ENCODE assay signal across 8 mouse cellular contexts in genomic region chr5:43781977-43782930, GRCm38 (mm10). TPM values are rescaled to one million over a fixed set of nuclear protein-coding genes. Genes with fewer than 3 reads are reported as not detected.
DNase-seq lines count a peak whose midpoint lies in the region; ATAC-seq and TF ChIP-seq lines count a peak whose summit lies in the region.

No protein-coding gene starts in this region.

- H3K4me2 ChIP-seq in embryonic facial prominence, embryonic 11.5 days (ENCODE audit: low read depth, low read length): peak overlapping the region; percentile 79
- peak overlapping the region; percentile 89 for H3K4me2 ChIP-seq in limb, embryonic 14.5 days (replicated peaks; ENCODE audit: low read depth, low read length, severe bottlenecking)
- peak overlapping the region; percentile 92 for H3K4me2 ChIP-seq in midbrain, embryonic 16.5 days (ENCODE audit: low read length)

- no peaks in the 10 kb centered on the region for H3K4me1 ChIP-seq in embryonic facial prominence, embryonic 11.5 days (ENCODE audit: control insufficient read depth, insufficient read depth, low read length)
- peaks cover 7% of the 10 kb centered on the region for H3K4me1 ChIP-seq in kidney, adult 2 months (ENCODE audit: control insufficient read depth, insufficient read depth, low read length)
- peaks cover 8% of the 10 kb centered on the region for H3K4me1 ChIP-seq in limb, embryonic 14.5 days (ENCODE audit: control insufficient read depth, insufficient read depth, low read length)
- peaks cover 25% of the 10 kb centered on the region for H3K4me1 ChIP-seq in midbrain, embryonic 16.5 days (ENCODE audit: control insufficient read depth, insufficient read depth, low read length)

- H3K27ac ChIP-seq in embryonic facial prominence, embryonic 11.5 days (replicated peaks; ENCODE audit: low read depth, low read length): peak overlapping the region; percentile 93
- H3K27ac ChIP-seq in kidney, adult 2 months (ENCODE audit: insufficient read depth, low read depth, low read length): peak overlapping the region; percentile 93
- peak overlapping the region; percentile 96 for H3K27ac ChIP-seq in limb, embryonic 14.5 days (replicated peaks; ENCODE audit: low read depth, low read length)
- peak overlapping the region; percentile 99 for H3K27ac ChIP-seq in midbrain, embryonic 16.5 days (ENCODE audit: low read length)

- H3K4me3 ChIP-seq in embryonic facial prominence, embryonic 11.5 days (ENCODE audit: low read depth, low read length): peak overlapping the region; percentile 91
- H3K4me3 ChIP-seq in kidney, adult 2 months (ENCODE audit: insufficient read depth, low read depth, low read length): peak overlapping the region; percentile 99
- H3K4me3 ChIP-seq in limb, embryonic 14.5 days (replicated peaks; ENCODE audit: low read length): peak overlapping the region; percentile 83
- peak overlapping the region; percentile 92 for H3K4me3 ChIP-seq in midbrain, embryonic 16.5 days (ENCODE audit: low read depth, low read length)

- H3K36me3 ChIP-seq in embryonic facial prominence, embryonic 11.5 days (replicated peaks; ENCODE audit: control insufficient read depth, insufficient read depth, low read depth, low read length): no peaks in the 10 kb centered on the region
- no peaks in the 10 kb centered on the region for H3K36me3 ChIP-seq in kidney, adult 2 months (ENCODE audit: control insufficient read depth, insufficient read depth, low read length)
- peaks cover 2% of the 10 kb centered on the region; the same call in 1 of the 2 replicates for H3K36me3 ChIP-seq in limb, embryonic 14.5 days (ENCODE audit: control insufficient read depth, insufficient read depth, low read length)
- H3K36me3 ChIP-seq in midbrain, embryonic 16.5 days (ENCODE audit: control insufficient read depth, insufficient read depth, low read length): no peaks in the 10 kb centered on the region

- WGBS in embryonic facial prominence, embryonic 11.5 days: 3% methylated on average over 73 of the region's 82 CpGs
- WGBS in kidney, adult 2 months: 2% methylated on average over 80 of the region's 82 CpGs
- 8% methylated on average over 24 of the region's 82 CpGs for WGBS in limb, embryonic 14.5 days
- 3% methylated on average over 71 of the region's 82 CpGs for WGBS in midbrain, embryonic 16.5 days

- no peaks in the 10 kb centered on the region for H3K9me3 ChIP-seq in embryonic facial prominence, embryonic 11.5 days (replicated peaks; ENCODE audit: control insufficient read depth, low read length)
- no peaks in the 10 kb centered on the region for H3K9me3 ChIP-seq in limb, embryonic 14.5 days (ENCODE audit: control insufficient read depth, low read length)
- H3K9me3 ChIP-seq in midbrain, embryonic 16.5 days (replicated peaks; ENCODE audit: control insufficient read depth, low read length, poor library complexity, severe bottlenecking): no peaks in the 10 kb centered on the region

- H3K9ac ChIP-seq in embryonic facial prominence, embryonic 11.5 days (replicated peaks; ENCODE audit: low read length): peak overlapping the region; percentile 97
- H3K9ac ChIP-seq in limb, embryonic 14.5 days (ENCODE audit: low read depth, low read length, severe bottlenecking): peak overlapping the region; percentile 94
- peak overlapping the region; percentile 95 for H3K9ac ChIP-seq in midbrain, embryonic 16.5 days (ENCODE audit: low read depth, low read length)

- DNase-seq in 3134 (ENCODE audit: extremely low read depth, insufficient read length, low spot score): peak; percentile 83
- peak; percentile 80 for DNase-seq in adrenal gland, postnatal 25 days
- peak; percentile 90 for DNase-seq in embryonic facial prominence, embryonic 11.5 days (ENCODE audit: low spot score)
- peak; percentile 83 for DNase-seq in heart, adult 18-20 months
- DNase-seq in kidney, adult 2 months: peak; percentile 85
- peak; percentile 83 for DNase-seq in limb, embryonic 14.5 days (ENCODE audit: low spot score)
- peak; percentile 75 to 83 for DNase-seq in spleen, postnatal 10 days (ENCODE audit: low spot score in 2 of 2)

- no peaks in the 10 kb centered on the region for H3K27me3 ChIP-seq in embryonic facial prominence, embryonic 11.5 days (ENCODE audit: control insufficient read depth, insufficient read depth, low read length)
- no peaks in the 10 kb centered on the region for H3K27me3 ChIP-seq in kidney, adult 2 months (replicated peaks; ENCODE audit: control insufficient read depth, insufficient read depth, low read length)
- H3K27me3 ChIP-seq in limb, embryonic 14.5 days (ENCODE audit: control insufficient read depth, insufficient read depth, low read length): no peaks in the 10 kb centered on the region
- no peaks in the 10 kb centered on the region for H3K27me3 ChIP-seq in midbrain, embryonic 16.5 days (ENCODE audit: control insufficient read depth, insufficient read depth, low read depth, low read length)

- no peak for TF ChIP-seq CTCF in kidney, adult 2 months (conservative IDR thresholded peaks at IDR 0.05; ENCODE audit: insufficient read depth, insufficient read length, low read depth, low read length)

- peak; percentile 27 for TF ChIP-seq POLR2A in kidney, adult 2 months (IDR thresholded peaks at IDR 0.05; ENCODE audit: low read depth, low read length)
- peak; percentile 57; the same call in 1 of the 2 replicates for TF ChIP-seq POLR2A in limb, embryonic 14.5 days (IDR thresholded peaks at IDR 0.05; ENCODE audit: borderline replicate concordance, extremely low read depth, insufficient read depth, insufficient read length)

- ATAC-seq in embryonic facial prominence, embryonic 11.5 days (replicated peaks; ENCODE audit: insufficient number of reproducible peaks, low FRiP score, low TSS enrichment, low read depth): peak; percentile 92
- peak; percentile 90 for ATAC-seq in limb, embryonic 14.5 days (ENCODE audit: low FRiP score, low read depth)
- ATAC-seq in midbrain, embryonic 16.5 days: peak; percentile 95

RNA-seq across cellular contexts. Expression of gene Bst1, which starts 36.4 kb away (rescaled TPM):
- 1.3 and 1.8 TPM in 2 replicates for total RNA-seq in adrenal gland, postnatal 25 days (2021)
- polyA plus RNA-seq in embryonic facial prominence, embryonic 11.5 days (2014; fragmentation: Nextera tagmentation; extraction: Ambion mirVana): 0.15 TPM in 1 of 2 replicates, not detected in the other
- total RNA-seq in heart, adult 18-20 months (2021): 1 to 10 TPM; 1.9 to 4.2 TPM
- polyA plus RNA-seq in kidney, adult 2 months (2012; rRNA removed): 10.7 and 11.5 TPM in 2 replicates
- 0.10 and 0.16 TPM in 2 replicates for polyA plus RNA-seq in limb, embryonic 14.5 days (2012; rRNA removed)
- 0.12 TPM in 1 of 2 replicates, not detected in the other for polyA plus RNA-seq in limb, embryonic 14.5 days (2014; fragmentation: Nextera tagmentation; extraction: Ambion mirVana)
- polyA plus RNA-seq in midbrain, embryonic 16.5 days (2015; fragmentation: Nextera tagmentation; extraction: Ambion mirVana): 0.06 TPM in 1 of 2 replicates, not detected in the other

RNA-seq across cellular contexts. Expression of gene Fbxl5, which starts 39.2 kb away (rescaled TPM):
- 68.2 and 76.8 TPM in 2 replicates for total RNA-seq in adrenal gland, postnatal 25 days (2021)
- polyA plus RNA-seq in embryonic facial prominence, embryonic 11.5 days (2014; fragmentation: Nextera tagmentation; extraction: Ambion mirVana): 71.3 and 83.4 TPM in 2 replicates
- total RNA-seq in heart, adult 18-20 months (2021): 10 to 100 TPM; 39.0 to 42.3 TPM
- polyA plus RNA-seq in kidney, adult 2 months (2012; rRNA removed): 28.0 and 32.5 TPM in 2 replicates
- 39.5 and 43.4 TPM in 2 replicates for polyA plus RNA-seq in limb, embryonic 14.5 days (2012; rRNA removed)
- 58.7 and 64.1 TPM in 2 replicates for polyA plus RNA-seq in limb, embryonic 14.5 days (2014; fragmentation: Nextera tagmentation; extraction: Ambion mirVana)
- 84.5 and 85.1 TPM in 2 replicates for polyA plus RNA-seq in midbrain, embryonic 16.5 days (2015; fragmentation: Nextera tagmentation; extraction: Ambion mirVana)

Comparison
In these comparisons a context has a peak if more than half of its experiments do, and no peak if none do; other contexts are left out.
1. Peak in every context shown above with its lines: DNase-seq, ATAC-seq, H3K4me3 ChIP-seq and H3K27ac ChIP-seq.